Mouse (Mus musculus) adrenal gland, postnatal 25 days (tissue): ENCODE measurements around the gene Ust. TPM values are rescaled to one million over a fixed set of nuclear protein-coding genes. Genes with fewer than 3 reads are reported as not detected.

ENCODE experiments used
- DNase-seq: peaks from one replicate; pipeline ENCODE4 v3.0.0; 2021; ENCODE audit warnings: mixed read lengths
- total RNA-seq: library from RNA; stranded (reverse); gene quantifications from 2 replicates; pipeline ENCODE4 v1.2.3, GENCODE M21; 2021

The Ust gene
- total RNA-seq, 1 experiment from 2014 or later: 5.6 TPM

DNA sequence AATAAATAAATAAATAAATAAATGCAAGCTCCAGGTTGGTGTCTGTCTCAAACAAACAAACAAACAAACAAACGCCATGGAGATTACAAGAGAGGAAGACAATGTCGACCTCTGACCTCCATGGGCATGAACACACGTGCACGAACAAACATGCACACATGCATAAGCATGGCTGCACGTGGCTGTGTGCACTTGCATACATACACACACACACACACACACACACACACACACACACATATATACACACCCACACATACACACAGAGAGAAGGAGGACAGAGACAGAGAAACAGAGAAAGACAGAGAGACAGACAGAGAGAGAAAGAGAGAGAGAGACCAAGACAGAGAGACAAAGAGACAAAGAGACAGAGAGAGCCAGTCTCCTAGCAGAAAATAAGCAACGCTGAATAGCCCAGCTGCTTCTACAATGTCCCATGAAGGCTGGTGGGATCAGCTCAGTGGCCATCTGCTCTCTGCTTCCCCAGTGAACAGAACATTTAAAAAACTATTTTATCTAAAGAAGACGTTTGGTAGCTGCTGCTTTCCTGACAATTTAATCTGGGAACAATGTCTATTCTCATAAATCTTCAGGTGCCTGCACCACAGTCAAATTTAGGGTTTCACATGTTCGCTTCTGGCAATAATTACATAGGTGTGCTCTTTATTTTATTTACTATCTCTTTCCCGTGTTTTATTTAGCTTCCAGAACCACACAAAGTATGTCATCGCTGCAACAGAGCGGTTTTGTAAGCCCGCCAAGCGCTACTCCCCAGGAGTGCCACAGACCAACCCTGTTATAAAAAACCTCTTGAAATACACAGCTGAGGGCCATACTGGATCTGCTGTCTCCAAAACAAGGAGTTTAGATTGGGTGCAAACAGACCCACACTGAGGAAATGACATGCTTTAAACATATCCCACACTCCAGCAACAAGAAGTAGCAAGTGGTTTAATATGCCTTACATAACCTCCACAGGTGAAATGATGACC lies 89.5 kb downstream of the Ust start:
- DNase-seq: no peak

DNA sequence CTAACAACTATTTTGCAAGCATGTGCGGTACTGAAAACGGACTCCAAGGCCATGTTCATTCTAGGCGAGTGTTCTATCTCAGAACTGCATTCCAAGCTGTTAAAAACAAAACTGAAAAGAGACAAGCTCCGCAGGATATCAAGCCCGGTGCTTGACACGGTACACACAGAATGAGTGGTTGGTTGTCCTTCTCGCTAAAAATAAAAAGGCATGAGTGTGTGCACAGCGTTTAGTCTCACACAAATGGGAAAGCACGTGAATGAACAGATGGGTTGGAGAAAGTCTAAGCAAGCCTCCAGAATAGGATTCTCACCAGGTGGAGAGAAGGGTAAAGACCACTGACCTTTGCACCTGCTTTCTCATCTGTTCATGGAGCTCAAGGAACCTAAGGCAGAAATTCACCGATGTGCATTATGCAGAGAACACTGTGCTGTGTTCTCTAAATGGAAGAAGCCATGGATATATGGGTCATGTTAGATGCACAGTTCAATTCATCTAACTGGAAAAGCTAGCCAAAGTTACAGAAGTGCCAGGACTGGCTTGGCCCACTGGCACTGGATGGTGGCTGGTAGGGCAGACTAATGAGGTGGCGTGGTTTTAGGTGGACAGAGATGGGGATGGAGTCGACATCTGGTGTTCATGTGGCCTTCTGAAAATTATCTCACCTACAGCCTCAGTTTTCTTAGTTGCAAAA lies 90.8 kb downstream of the Ust start:
- DNase-seq: no peak

DNA sequence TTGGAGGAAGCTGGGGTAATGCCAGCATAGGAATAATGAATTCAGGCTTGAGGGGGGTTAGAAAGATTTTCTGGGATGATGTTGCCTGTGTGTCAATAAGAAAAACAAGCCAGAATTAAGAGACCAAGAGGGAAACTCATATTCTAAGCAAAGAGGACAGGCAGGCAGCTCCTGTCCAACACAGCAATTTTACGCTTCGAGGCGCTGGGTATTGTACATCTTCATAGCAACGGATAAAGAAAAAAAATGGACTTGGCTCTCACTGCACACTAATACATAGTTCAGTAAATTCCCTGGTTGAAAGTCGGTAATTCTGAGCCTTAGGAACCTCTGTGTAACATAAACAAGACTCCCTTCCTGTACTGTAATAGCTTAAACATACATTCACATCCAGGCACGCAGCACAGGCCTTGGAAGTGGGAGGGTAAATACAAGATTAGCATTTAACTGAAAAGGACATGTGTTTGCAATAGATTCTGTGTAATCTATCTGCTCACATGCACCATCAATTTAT lies 99.1 kb downstream of the Ust start:
- no peak for DNase-seq

DNA sequence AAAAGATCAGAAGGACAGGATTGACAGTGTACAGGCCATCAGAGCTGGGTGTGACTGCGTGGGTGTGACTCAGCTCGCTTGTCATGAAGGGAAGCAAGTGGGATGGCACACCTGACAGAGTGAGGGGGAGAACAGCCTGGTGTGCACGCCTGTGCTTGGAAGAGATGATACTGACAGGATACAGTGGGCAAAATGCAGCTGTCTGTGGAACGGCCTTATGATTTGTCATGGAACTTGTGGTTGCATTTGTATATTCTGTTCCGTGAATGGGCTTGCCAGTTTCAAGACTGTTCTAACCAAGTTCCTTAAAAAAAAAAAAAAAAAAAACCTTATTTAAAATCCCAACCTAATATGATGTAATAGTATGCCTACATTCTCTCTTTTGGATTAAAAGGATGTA lies 103.2 kb downstream of the Ust start:
- DNase-seq: no peak

DNA sequence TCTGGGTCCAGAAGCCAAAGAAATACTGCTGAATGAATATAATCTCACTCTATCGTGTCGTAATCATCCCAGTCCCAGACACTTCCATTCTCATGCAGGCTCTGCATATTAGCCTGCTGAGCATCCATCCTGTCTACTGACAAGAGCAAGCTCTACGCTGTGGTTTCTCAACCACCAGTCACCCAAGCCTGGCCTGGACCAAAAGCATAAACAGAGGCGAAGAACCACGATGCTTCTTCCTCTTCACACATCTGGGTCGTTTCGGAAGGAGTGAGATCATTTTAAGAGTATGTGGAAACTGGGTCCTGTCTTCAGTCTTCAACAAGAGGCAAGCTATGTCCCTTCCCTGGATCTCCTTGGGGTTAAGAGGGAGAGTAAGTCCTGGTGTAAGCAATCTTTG lies 103.6 kb downstream of the Ust start:
- DNase-seq: no peak

DNA sequence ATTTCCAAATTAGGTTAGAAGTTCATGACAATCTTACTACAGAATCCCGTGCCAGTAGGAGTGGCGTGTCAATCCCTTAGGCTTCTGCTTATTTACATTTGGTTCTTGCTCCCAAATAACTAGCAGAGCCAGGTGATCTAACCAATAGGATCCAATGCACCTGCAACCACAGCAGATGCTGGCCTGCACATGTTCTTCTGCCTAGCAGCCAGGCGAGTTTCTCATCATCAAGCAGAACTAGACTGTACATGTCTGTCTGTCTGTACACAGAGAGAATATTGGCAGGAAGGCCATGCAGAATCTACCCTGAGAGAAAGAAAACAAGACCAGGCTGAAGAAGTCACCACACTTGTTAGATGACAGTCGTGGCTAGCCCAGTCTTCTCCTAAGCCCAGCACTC lies 113.5 kb downstream of the Ust start:
- no peak for DNase-seq

DNA sequence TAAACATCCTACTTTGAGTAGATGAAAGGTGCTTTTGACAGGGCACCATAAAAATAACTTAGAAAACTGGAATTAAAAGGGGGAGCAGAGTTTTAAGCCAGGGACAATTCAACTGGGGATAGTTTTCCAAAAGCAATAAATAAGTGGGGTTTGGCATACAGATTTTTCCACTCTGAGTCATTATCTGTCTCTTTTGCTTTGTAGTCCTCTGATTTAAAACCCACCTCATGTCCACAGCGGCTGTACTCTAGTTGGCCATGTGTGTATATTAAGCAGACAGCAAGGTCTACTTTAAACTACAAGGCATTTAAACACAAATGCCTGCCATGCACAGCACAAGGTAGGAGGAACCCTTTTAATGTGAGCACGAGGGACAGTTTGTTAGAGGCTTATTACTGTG lies 126.4 kb downstream of the Ust start:
- DNase-seq: no peak

DNA sequence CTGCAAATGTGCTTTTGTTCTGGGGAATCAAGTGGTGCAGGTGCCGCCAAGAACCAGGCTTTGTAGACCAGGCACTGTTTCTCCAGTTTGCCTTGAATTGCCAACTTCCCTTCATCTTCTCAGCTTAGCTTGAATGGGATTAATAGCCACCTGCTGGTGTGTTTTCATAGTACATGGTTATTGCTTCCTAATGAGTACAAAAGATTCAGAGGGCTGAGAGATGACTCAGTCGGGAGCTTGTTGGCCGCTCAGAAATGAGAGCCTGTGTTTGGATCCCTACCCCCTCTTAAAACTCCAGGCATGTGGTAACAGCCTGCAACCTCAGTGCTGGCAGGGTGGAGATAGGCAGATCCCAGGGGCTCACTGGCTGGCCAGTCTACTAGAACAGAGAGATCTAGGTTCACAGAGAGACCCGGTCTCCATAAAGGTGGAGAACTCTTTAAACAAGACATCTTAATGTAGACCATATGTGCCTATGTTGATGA lies 127.3 kb downstream of the Ust start:
- DNase-seq: peak; percentile 15

DNA sequence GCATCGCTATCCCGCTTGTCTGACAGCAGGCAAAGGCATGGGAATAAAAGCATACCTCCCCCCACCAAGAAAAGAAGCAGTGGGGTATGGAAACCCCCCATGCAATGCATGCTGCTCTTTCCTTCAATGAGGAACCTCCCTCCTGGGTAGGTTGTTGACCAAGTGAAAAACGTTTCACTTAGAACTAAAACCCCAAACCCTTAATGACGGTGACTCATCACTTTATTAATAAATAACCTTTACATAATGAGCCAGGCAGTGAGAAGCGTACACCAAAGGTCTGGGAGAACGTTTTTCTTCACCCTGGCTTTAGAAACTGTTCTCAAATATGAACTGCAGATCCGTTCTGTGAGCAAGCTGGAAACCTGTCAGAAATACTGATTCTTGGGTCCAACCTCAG lies 130.4 kb downstream of the Ust start:
- no peak for DNase-seq

DNA sequence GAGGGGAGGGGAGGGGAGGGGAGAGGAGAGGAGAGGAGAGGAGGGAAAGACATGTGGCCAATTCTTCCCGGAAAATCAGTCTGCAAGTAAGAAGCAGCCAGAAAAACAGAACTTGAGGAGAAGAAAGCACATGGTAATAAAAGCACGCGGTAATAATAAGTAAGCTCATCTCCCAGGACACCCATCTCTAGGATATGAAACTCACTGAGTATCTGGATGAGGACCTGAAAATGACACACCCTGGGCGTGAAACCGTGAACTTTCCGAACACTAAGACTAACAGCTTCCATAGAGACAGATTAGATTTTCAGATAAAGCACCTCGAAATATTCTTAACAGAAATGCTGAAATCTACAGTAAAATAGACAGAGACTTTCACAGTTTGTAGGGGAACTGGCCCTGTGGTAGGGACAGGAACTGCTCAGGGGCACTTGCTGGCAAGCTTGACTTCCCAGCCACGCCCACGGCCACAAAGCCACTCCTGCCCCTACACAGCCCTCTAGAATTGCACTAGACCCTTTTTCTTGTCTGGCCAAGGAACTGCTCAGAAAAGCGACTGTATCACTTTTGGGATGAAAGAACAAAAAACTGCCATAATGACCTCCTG lies 148.6 kb downstream of the Ust start:
- DNase-seq: no peak

DNA sequence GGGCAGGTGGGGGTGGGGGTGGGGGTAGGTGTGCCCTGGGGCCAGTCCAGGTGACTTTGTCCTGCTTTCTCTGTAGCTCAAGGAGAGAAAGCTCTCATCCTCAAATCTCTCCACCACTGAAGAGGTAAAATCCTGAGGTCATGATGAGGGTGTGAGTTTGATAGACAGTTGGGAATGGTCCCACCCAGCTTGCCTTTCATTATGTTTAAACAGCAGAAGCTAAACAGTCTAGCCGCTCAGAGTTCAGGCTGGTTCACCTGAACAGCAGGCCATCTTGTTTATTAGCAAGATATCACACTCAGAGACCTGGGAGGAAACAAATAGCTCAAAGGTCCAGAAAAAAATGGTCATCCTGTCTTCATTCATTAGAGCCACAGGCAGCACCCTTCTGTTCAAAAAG lies 152.8 kb downstream of the Ust start:
- no peak for DNase-seq

DNA sequence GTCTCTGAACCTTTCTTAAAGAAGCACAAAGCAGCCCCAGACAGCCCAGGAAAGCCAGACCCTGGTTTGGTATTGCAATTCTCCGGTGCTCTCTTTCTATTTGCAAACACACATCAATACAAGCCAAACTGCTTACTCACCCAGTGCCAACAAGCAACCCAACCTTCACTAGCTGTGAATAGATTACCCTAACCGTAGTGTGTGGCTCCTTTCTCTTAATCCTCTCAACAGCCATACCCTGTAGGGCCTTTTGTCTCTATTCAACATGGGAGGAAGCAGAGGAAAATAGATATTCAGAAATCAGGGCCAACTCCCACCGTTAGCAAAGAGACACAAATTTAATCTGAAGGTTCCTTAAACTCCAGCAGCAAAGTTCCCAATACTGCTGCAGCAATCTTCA lies 154.4 kb downstream of the Ust start:
- no peak for DNase-seq

DNA sequence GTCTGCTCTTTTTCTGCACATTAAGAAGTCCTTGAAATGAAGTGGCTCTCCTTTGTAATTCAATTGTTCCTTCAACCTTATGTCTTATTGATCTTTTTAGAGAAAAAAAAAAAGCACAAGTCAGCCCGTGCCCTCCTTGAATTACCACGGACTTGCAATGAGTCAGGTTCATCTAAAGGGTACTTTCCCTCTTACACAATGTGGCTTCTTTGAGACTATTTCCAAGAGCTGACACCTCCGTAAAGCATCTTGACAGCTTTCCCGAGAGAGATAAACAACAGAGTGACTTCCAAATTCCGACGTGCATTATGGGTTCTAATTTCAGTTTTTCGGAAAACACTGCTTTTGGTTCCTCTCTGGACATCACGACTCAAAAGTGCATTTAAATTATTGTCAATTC lies 155.3 kb downstream of the Ust start:
- DNase-seq: no peak

DNA sequence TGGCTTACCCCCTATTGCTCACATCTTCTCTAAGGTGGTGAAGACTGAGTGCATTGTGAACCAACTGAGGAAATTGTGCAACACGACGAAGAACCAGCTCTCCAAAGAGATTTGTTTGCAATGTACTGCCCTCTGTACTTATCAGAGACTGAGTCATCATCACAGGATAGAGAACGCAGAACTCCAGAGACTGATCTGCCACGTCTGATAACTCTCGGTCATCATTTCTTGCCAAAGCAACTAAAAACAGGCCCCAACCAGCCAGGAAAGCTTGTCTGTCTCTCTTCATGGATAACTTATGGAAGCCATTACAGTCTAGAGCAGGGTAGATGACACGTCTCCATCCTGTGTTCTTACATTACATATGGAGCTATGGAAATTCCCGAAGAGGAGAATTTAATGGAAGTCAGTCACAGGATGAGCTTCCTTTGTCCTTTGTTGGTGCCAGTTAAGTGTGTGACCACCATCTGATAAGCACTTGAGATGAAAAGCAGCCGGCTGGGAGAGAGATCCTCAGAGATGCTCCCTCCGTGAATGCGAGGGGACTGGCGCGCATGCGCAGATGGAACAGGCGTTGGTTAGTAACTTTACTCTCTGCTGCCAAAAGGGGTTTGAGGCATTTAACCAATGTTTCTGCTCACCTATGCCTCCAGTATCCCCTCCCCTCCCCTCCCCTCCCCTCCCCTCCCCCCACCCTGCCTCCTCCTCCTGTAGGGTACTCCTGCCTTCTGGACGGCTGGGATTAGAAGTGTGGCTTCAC lies 160.2 kb downstream of the Ust start:
- no peak for DNase-seq

DNA sequence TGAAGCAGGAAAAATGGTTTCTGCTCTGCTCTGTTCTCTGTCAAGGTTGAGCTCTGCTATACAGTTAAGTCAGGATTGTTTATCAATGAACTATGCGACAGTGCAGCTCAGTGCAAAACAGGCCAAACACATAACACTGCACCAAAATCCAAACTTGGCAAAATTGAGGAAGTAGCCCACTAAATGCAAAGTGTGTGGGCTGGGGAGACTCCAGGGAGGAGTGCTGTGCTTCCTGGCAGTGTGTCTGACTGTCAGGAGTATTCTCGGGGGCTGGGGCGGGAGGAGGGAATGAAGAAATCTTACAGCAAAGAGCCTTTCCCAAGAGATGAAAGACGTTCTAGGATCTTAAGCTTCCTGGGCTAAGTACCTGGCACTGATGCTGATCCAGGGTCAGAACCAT lies 165.1 kb downstream of the Ust start:
- no peak for DNase-seq

DNA sequence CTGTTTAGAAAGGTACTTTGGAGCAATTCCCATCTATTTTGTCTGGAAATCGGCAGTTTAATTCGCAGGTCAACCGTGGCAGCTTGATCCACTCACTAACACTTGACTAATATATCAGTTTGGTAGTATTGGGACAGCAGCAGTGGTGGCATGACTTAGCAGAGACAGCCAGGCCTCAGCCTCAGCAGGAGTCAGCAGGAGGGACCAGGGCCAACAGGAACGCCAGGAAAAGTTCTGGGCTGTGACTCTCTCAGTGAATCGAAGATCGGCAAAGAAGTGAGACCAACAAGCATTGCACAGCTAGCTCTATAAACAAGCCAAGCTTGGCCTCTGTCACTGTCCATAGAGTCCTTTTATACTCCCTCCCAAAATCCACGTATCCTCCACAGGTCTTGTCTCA lies 168.0 kb downstream of the Ust start:
- DNase-seq: no peak

DNA sequence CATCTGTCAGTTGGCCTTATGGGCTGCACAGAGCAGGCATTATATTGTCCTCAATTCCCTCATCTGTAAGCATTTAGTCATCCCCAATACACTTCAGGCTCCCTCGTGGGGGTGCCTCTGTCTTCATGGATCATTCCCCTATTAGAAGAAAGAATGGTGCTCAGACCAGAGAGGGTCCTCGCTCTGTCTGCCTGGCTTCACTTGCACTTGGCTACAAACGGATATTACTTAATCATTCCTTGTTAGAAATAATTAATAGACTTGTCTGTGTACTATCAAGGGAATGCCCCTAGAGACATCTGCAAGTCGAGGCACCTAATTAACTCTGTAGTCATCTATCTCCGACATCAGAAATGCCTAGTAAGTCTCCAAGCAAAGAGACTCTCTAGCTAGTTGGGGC lies 171.1 kb downstream of the Ust start:
- DNase-seq: no peak

DNA sequence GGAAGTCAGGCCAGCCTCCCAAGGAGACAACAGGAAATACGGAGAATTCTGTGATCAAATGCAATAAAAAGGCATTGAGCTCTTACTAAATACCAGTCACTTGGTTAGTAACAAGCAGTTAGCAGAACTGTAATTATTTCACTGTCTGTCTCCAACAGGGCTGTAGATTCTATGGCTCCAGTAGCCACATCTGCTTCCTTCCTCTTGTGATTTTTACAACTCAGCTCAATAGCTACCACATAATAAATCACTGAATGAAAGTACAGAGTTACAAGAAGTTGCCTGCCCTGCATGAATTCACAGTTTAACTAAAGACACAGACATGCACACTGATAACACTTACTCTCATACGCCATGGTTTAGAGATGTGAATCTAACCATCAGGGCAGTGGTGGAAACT lies 176.1 kb downstream of the Ust start:
- no peak for DNase-seq

DNA sequence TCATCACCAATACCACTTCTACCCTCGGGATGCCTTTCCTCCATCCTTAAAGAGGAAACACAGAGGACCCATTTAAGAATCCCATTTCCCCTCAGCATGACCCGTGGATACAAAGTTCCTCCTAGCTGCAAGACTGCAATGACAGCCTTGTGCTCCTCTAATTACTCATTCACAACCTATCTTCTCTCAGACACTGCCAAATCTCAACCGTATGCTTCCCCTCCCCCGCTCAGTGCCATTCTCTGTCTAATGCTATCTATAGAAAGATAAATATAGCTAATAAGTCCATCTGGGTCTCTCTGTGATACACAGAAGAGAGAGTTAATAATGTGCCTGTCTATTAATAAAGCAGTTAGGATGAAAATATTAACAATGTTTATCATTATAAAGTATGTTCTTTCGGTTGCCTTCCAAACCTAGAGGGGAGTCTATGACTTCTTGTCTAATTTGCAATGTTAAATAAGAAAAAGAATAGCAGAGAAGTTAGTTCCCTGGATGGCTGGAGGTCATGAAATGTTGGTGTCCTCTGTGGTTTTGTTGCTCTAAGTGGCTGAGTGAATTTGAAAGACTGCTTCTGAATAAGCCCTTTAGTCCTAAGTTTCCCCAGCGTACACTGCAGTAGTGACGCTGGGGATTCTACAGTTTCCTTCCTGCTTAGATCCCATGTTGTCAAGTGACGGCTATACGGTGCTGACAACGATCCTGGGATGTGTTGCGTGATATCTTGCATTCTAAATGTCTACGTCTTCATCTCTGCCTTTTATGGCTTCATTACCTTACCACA lies 178.8 kb downstream of the Ust start:
- DNase-seq: no peak

DNA sequence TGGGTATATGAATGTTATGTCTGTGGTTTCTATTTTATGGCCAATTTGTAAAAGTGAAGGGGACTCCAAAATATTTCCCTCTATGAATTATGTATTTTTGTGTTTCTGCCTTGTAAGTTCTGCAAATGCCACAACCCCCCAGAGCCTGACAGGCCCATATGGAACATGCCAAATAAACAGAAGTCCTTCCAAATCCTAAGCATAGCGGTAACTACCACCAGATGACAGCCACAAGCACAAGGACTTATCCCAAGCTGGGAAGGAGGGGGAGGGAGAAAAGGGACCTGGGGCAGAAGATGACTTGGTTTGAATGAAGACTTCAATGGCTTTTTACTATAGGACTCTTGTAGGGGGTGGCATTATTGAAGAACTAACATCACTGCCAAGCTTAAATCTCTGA lies 182.0 kb downstream of the Ust start:
- no peak for DNase-seq

DNA sequence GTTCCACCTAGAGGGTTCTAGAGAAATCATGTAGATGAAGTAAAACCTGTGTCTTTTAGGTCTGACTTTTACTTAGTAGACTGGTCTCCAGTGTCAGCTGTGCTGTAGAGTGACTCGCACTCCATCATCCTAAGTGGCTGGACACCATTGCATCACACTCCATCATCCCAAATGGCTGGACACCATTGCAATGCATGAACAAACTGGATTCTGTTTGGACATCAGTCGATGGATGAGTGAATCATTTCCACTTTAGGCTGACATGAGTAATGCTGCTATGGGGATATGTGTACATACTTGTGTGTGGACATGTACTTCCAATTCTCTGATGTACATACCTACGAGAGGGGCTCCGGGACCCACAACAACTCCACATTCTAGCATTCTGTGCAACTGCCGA lies 187.7 kb downstream of the Ust start:
- DNase-seq: no peak
